Mouse (Mus musculus): ENCODE data around the gene Awat2.
A peak's percentile ranks its signal among the peaks of the same experiment; 100 is the strongest.

- peak; percentile 62 for TF ChIP-seq CTCF (conservative IDR thresholded peaks at IDR 0.05; ENCODE audit: low read length)
- TF ChIP-seq NANOG (IDR thresholded peaks at IDR 0.05; ENCODE audit: borderline replicate concordance, low read length) = no peak
Measured at GRCm38 (mm10) chrX:100392304-100392703, 50.2 kb downstream of the Awat2 start.
